Mouse (Mus musculus) hematopoietic stem cell, adult 5-6 weeks (primary cell): ENCODE measurements around the gene Gm21969. TPM values are rescaled to one million over a fixed set of nuclear protein-coding genes. Genes with fewer than 3 reads are reported as not detected.

Experiments
- ATAC-seq, 2 experiments: fragments of 125-278 bp in 1 of 2; replicated peaks in 1 of 2; 2 replicates each; pipeline ENCODE4 v1.8.0; 2016 to 2017; ENCODE audit warnings: inconsistent platforms in 2 of 2, mild to moderate bottlenecking in 2 of 2, moderate number of reproducible peaks in 2 of 2, low read depth in 1 of 2, moderate TSS enrichment in 1 of 2; ENCODE audit not compliant: low FRiP score in 2 of 2, poor library complexity in 2 of 2, severe bottlenecking in 2 of 2, insufficient read depth in 1 of 2, low TSS enrichment in 1 of 2
- total RNA-seq: library from RNA; stranded (forward); fragments of 172-1452, 232-1000 nt; gene quantifications from 2 replicates; pipeline ENCODE4 v1.2.3, GENCODE M21; 2017

The Gm21969 gene
- not detected in 2 replicates for total RNA-seq

GRCm38 (mm10) chr4:139602357-139603244 is at the start of gene Gm21969:
Gm21969 (plus strand) TSS chr4:139603186.
- peak; percentile 63 to 67; a peak in 3 of 4 replicates for ATAC-seq

- no peak for ATAC-seq
These were observed 47.8 kb upstream of the Gm21969 start for GRCm38 (mm10) chr4:139555235-139555634.

- ATAC-seq, result 0 out of 4 replicates have a peak, but pooled peaks of 1 of the 2 experiments have one; percentile 4
These were observed 47.0 kb upstream of the Gm21969 start for GRCm38 (mm10) chr4:139555951-139556350.

GRCm38 (mm10) chr4:139568361-139568760 is 34.6 kb upstream of the Gm21969 start:
- ATAC-seq, result no peak

- ATAC-seq, result no peak
These were observed 32.2 kb upstream of the Gm21969 start for GRCm38 (mm10) chr4:139570756-139571155.

- ATAC-seq, result no peak
These were observed 30.0 kb upstream of the Gm21969 start for GRCm38 (mm10) chr4:139572928-139573512.

GRCm38 (mm10) chr4:139574156-139574798 is 28.7 kb upstream of the Gm21969 start:
- ATAC-seq, result peak; percentile 93 to 94

DNA sequence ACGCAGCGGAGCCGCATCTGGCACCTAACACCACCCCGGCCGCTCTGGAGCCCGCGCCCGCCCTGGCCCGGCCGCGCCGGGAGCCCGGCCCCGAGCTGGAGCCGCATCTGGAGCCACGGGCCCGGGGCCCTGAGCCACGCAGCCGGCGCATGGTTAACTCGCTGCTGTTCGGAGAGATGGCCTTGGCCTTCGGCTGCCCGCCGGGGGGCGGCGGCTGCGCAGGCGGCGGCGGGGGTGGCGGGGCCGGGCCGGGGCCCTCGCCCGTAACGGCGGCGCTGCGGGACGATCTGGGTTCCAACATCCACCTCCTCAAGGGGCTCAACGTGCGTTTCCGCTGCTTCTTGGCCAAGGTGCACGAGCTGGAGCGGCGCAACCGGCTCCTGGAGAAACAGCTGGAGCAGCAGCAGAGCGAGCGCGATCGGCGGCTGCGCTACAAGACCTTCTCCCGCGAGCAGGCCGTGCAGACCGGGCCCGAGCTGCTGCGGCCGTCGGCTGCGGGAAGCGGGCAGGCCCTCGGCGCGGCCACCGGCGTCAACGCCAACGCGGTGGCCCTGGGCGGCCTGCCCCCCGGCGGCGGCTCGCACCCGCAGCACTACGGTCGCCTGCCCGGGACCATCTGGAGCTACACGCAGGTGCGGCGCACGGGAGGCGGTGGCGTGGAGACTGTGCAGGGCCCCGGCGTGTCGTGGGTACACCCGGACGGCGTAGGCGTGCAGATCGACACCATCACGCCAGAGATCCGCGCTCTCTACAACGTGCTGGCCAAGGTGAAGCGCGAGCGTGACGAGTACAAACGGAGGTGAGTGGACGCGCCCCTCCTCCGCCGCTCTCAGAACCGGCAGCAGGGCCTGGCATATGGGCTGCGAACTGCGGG is 27.9 kb upstream of the Gm21969 start:
- no peak for ATAC-seq

GRCm38 (mm10) chr4:139575673-139576003 is 27.3 kb upstream of the Gm21969 start:
- no peak for ATAC-seq

DNA sequence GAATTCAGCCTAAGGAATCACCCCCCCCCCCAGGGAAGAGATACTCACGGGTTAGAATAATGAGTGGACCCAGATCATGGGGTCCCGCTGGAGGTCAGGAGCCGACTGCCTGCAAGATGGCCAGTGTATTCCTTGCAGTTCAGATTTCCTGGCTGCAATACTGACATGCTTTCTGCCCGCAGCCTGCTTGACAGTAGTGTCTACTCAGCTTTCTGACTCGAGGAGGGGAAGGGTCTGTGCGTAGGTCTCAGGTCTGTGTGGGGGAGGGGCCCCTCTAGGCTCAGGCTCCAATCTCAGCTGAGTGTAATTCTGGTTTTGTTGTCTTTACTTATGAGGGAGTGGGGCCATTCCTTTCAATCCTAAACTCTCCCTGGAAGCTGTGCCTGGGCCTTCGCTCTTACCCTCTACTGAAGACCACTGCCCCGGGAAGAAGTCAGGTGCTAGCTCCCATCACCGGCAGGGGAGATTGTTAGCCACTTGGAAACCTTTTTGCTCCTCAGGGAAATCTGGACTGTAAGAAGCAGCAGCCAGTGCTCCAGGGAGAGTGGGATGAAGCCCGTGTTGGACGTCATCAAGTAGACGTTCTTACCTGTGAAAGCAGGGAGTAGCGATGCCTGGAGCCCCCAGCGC is 26.6 kb upstream of the Gm21969 start:
- ATAC-seq, result no peak

GRCm38 (mm10) chr4:139577006-139577405 is 26.0 kb upstream of the Gm21969 start:
- ATAC-seq, result no peak

GRCm38 (mm10) chr4:139578389-139578788 is 24.6 kb upstream of the Gm21969 start:
- no peak for ATAC-seq

- ATAC-seq, result peak; percentile 25 to 38; a peak in 3 of 4 replicates
These were observed 24.0 kb upstream of the Gm21969 start for GRCm38 (mm10) chr4:139579003-139579402.

- ATAC-seq, result no peak
These were observed 23.5 kb upstream of the Gm21969 start for GRCm38 (mm10) chr4:139579466-139579865.

DNA sequence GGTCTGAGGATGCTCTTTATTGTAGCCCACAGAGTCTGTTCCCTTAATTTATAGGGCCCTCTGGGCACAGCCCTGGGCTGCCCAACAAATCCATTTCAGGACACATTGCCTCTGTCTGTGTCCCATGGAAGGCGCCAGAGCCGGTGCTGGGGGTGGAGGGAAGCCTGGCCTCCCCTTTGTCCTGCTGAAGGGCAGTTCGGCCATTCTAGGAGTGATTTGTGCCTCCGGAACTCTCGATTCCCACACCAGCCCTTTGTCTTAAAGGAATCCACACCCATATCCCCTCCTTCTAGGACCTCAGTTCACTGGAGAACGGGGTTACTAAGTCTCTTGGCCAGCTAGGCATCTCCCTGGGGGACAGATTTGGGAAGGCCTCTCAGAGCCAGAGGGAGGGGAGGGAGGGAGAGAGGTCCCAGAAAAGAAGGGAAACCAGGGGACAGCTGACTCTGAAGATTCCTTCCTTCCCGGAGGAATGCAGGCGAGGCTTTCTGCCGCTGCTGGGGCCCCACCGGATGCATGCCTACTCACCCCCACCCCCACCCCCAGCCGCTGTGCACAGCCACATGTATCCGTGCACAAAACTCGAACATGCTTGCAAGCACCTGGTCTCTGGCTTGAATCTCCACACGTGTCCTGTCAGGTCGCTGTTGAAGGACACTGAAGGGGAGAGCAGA is 22.2 kb upstream of the Gm21969 start:
- no peak for ATAC-seq

DNA sequence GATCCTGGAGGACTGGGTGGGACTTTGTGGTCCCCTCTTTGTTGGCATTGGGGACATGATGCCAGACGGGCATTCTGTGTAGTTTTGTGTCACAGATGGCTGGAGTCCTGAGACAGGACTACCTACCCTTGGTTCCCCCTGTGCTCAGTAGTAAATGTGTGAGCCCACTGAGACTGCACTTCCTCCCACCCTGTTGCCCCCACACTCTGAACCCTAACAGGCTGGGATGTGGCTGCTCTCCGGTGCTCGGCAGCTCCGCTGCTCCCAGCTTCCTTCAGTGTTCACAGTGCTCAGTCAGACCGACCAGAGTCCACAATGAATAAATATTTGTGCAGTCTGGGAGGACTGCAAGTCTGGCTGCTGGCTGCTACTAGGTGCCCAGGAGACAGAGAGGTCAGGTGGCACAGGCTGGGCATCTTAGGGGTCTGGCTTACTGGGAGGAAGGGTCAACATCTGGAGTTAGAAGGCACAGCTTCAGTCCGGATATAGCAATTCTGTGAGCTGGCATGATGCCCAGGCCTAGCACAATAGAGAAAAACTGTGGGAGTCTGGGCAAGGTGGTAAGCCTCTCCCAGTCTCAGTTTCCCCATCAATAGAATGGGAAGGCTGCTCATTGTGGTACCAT is 21.4 kb upstream of the Gm21969 start:
- no peak for ATAC-seq
